Mouse (Mus musculus) heart, embryonic 12.5 days (tissue): ENCODE results near the gene Hoxd3. TPM values are rescaled to one million over a fixed set of nuclear protein-coding genes. Genes with fewer than 3 reads are reported as not detected.

Experiments
- ATAC-seq: fragments of 200-750 bp; cut with Nextera tagmentation; 2 replicates; pipeline ENCODE4 v1.8.0; 2017; ENCODE audit warnings: moderate TSS enrichment, moderate library complexity; ENCODE audit not compliant: insufficient number of reproducible peaks, low FRiP score
- H3K27ac ChIP-seq: fragments of 300-500 bp; sonication (generic); 2 replicates; pipeline ENCODE4 v1.5.1; 2016; ENCODE audit warnings: mild to moderate bottlenecking, moderate library complexity; ENCODE audit not compliant: poor library complexity, severe bottlenecking
- H3K27me3 ChIP-seq: fragments of 300-500 bp; sonication (generic); replicated peaks from 2 replicates; pipeline ENCODE4 v1.6.1; 2016; ENCODE audit warnings: mild to moderate bottlenecking, moderate library complexity
- H3K36me3 ChIP-seq: fragments of 300-500 bp; sonication (generic); 2 replicates; pipeline ENCODE4 v1.6.1; 2016; ENCODE audit warnings: mild to moderate bottlenecking, moderate library complexity
- H3K4me1 ChIP-seq: fragments of 300-500 bp; sonication (generic); replicated peaks from 2 replicates; pipeline ENCODE4 v1.6.1; 2016; ENCODE audit warnings: mild to moderate bottlenecking
- H3K4me2 ChIP-seq: fragments of 300-500 bp; sonication (generic); 2 replicates; pipeline ENCODE4 v1.6.1; 2016; ENCODE audit warnings: mild to moderate bottlenecking, moderate library complexity
- H3K4me3 ChIP-seq: fragments of 300-500 bp; sonication (generic); 2 replicates; pipeline ENCODE4 v1.5.1; 2016; ENCODE audit warnings: mild to moderate bottlenecking
- H3K9ac ChIP-seq: fragments of 300-500 bp; sonication (generic); 2 replicates; pipeline ENCODE4 v1.6.1; 2016; ENCODE audit warnings: mild to moderate bottlenecking, moderate library complexity
- H3K9me3 ChIP-seq: fragments of 300-500 bp; sonication (generic); replicated peaks from 2 replicates; pipeline ENCODE4 v1.6.1; 2016; ENCODE audit warnings: mild to moderate bottlenecking, moderate library complexity
- whole genome bisulfite sequencing: fragments of 180-500 bp; shearing (Covaris S2); methylation state at CpG from one replicate; pipeline ENCODE4 v1.1.7; 2016; 5-methylcytosine and 5-hydroxymethylcytosine counted together
- polyA plus RNA-seq: library from polyadenylated mRNA; unstranded; fragments of >200 nt; fragmentation: Nextera tagmentation; extraction: Ambion mirVana; gene quantifications from 2 replicates; pipeline ENCODE4 v1.2.1, GENCODE M21; 2016

Gene Hoxd3
- polyA plus RNA-seq, 1 experiment from 2014 or later, result 3.1 TPM

DNA sequence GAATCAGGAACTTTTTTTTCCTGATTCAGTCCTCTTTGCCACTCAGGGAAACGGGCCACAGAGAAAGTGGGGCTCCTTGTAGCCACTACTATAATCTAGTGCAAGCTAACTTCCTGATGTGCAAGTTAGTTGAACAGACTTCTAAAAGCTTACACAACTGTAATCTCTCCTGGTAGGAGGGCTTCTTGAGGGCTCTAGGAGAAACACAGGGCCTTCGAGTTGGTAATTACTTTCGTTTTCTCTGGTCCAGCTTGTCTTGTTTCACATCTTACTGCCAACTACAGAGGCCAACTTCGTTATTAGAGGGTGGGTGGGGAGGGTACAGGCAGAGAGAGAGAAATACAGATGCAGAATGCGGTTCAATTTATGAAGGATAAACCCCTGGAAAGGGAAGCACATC lies 39.9 kb upstream of the Hoxd3 start:
- Histone ChIP-seq H3K4me3 (0 out of 2 replicates have a peak overlapping the region, but pooled peaks have one; percentile 12), H3K9ac (no peak overlapping the region), H3K4me1 (peaks cover 19% of the 10 kb centered on the region), H3K36me3 (no peaks in the 10 kb centered on the region), H3K9me3 (no peaks in the 10 kb centered on the region), H3K27me3 (peaks cover 93% of the 10 kb centered on the region), H3K4me2 (peak overlapping the region; percentile 85), H3K27ac (no peak overlapping the region)
- no peak for ATAC-seq
- 4% methylated on average over 5 of the region's 5 CpGs for WGBS

DNA sequence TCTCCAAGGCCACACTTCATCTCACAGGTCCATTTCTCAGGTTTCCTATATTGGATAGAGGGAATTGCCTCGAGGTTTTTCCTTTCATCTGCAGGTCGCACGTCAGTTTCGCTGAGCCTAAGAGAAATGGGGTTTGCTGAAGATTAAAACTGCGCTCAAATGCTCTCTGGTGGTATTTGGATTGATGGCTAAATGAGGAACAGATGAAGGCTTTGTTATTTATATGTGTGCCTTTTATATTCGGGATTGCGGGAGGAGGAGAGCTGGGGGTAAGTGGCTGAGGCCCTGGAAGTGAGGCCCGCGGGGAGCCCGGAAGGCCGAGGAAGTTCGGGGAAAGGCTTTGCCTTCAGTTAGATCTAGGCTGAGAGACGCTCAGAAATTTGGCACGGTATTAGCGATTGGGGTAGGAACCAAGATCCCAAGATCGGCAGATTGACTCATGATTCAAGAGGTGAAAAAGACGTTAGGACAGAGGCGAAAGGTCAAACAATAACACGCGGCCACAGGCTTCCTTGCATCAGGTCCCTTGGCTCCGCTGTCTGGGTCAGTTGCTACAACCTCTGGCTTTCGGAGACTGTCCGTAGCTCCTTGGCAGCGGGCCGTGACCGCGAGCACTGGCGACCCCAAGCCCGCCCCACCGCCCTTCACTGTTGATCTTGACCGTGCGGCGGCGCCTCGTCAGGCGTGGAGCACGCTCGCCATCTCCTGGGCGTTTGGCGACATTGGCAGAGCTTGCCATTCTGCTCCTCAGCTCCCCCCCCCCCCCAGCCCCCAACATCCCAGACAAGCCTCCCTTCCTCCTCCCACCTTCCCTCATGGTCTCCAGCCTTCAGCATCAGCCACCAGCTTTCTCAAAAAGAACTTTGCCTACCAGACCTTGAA lies 39.0 kb upstream of the Hoxd3 start:
- H3K4me2 ChIP-seq, result peak overlapping the region; percentile 85
- no peak overlapping the region; the same call in 1 of the 2 replicates for H3K9ac ChIP-seq
- H3K36me3 ChIP-seq, result no peaks in the 10 kb centered on the region
- H3K27me3 ChIP-seq, result peaks cover 91% of the 10 kb centered on the region
- no peak overlapping the region for H3K27ac ChIP-seq
- H3K9me3 ChIP-seq, result no peaks in the 10 kb centered on the region
- 0 out of 2 replicates have a peak, but pooled peaks have one; percentile 40 for ATAC-seq
- H3K4me1 ChIP-seq, result peaks cover 17% of the 10 kb centered on the region
- H3K4me3 ChIP-seq, result peak overlapping the region; percentile 47
- WGBS, result 2% methylated on average over 40 of the region's 40 CpGs

DNA sequence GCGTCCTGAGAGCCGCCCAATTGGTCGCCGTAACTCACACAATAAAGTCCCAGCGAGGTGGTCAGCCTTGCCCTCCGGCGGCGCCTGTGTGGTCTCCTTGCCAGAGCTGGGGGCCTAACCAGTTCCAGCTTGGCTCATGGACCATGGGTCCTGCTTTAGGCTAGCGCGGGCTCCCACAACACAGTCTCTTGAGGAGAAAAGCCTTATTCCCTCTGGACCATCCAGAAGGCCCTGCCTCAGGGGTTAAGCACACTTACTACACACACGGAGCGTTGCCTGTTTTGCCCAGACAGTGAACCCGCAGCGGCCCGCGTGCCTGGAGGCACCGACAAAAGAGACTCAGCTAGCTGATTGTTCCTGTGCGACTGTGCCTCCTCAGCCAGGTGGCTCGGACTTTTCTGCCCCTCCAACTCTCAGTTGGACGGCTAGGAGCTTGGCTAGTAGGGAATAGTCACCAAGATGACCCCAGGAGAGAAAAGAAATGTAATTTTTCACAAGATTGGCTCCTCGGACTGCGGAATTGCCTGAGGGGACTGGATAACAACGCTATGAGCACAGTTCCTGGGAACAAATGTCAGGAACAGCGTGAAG lies 37.8 kb upstream of the Hoxd3 start:
- no peak overlapping the region for H3K9ac ChIP-seq
- H3K4me3 ChIP-seq, result no peak overlapping the region
- 2% methylated on average over 24 of the region's 24 CpGs for WGBS
- no peaks in the 10 kb centered on the region for H3K36me3 ChIP-seq
- peaks cover 90% of the 10 kb centered on the region for H3K27me3 ChIP-seq
- ATAC-seq, result no peak
- H3K4me2 ChIP-seq, result no peak overlapping the region
- H3K4me1 ChIP-seq, result peaks cover 6% of the 10 kb centered on the region; the same call in 1 of the 2 replicates
- H3K27ac ChIP-seq, result no peak overlapping the region
- no peaks in the 10 kb centered on the region for H3K9me3 ChIP-seq

DNA sequence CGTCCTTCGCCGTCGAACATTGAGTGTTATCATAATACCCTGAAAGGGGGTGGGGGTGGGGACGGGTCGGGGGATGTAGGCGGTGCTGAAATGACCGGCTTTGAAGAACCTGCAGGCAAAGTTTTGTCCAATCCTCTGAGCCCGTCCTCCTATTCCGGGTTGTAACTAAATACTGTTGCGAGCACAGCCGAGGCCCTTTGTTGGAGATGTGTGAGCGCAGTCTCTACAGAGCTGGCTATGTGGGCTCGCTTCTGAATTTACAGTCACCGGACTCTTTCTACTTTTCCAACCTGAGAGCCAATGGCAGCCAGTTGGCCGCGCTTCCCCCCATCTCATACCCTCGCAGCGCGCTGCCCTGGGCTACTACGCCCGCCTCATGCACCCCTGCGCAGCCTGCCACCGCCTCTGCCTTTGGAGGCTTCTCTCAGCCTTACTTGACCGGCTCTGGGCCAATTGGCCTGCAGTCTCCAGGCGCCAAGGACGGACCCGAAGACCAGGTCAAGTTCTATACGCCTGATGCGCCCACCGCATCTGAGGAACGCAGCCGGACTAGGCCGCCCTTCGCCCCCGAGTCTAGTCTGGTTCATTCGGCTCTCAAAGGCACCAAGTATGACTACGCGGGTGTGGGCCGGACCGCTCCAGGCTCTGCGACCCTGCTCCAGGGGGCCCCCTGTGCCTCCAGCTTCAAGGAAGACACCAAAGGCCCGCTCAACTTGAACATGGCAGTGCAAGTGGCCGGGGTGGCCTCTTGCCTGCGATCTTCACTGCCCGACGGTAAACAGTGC lies 36.7 kb upstream of the Hoxd3 start, which contains the start of gene Hoxd12:
Gene Hoxd12 (plus strand): TSS at position 133 of the 785 bp plus-strand sequence.
- WGBS, result 2% methylated on average over 47 of the region's 47 CpGs
- Histone ChIP-seq H3K4me3 (no peak within 1 kb of the TSS), H3K27ac (no peak within 1 kb of the TSS), H3K36me3 (no peaks in the 10 kb centered on the region), H3K27me3 (peaks cover 92% of the 10 kb centered on the region), H3K4me1 (peaks cover 12% of the 10 kb centered on the region; the same call in 1 of the 2 replicates), H3K9me3 (no peaks in the 10 kb centered on the region), H3K4me2 (no peak within 1 kb of the TSS), H3K9ac (no peak within 1 kb of the TSS)
- ATAC-seq, result no peak

DNA sequence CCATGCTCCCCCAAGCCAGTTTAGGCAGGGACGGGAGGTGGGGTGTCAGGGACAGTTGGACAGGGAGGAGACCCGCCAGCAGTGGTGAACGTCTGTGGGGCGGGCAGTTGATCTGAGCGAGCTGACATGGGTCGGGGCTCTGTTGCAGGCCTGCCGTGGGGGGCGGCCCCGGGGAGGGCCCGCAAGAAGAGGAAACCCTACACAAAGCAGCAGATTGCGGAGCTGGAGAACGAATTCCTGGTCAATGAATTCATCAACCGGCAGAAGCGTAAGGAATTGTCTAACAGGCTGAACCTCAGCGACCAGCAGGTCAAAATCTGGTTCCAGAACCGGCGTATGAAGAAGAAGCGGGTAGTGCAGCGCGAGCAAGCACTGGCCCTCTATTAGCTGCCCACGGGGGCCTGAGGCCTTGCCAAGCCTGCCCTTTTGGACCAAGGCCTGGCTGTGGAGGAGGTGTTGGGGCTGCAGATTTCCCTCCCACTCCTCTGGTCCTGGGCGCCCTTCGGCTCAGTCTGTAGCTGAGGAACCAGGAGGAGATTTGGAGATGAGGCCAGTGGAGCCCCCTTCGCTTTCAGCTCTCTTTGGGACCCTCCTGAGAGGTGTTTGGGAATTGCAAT lies 36.0 kb upstream of the Hoxd3 start:
- no peak for ATAC-seq

DNA sequence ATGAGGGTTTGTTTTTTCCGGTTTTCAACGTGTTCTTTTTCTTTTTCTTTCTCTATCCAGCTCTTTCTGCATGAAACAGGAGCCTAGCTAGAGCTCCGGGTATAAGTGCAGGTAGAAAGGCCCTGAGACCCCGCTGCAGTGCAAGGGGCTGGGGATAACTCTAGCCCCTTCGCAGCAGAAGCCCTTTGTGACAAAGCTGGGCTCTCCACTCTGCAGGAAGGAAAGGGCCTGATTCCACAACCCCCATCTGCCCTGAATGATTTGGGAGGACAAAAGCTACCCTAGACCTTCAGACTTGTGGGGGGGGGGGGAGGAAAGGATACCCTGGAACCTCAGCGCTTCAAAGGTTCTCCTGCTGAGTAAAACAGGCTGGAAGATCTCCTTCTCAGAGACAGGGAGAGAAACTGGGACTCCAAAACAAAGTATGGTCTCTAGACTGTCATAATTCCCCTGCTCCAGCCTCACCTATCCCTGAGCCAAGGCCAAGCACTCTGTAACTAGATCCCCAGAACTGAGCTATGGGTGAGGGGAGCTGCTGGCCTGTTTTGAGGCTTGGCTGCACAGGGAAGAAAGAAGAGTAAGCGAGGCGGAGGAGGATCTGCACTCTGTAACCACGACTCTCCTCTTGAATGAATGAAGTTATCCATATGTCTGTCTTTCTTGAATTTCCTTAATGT lies 35.2 kb upstream of the Hoxd3 start:
- Histone ChIP-seq H3K27me3 (peaks cover 97% of the 10 kb centered on the region), H3K4me3 (no peak overlapping the region), H3K4me2 (no peak overlapping the region), H3K4me1 (peaks cover 13% of the 10 kb centered on the region), H3K27ac (no peak overlapping the region), H3K36me3 (no peaks in the 10 kb centered on the region), H3K9me3 (no peaks in the 10 kb centered on the region), H3K9ac (no peak overlapping the region)
- no peak for ATAC-seq
- 6% methylated on average over 9 of the region's 9 CpGs for WGBS

More for the DNA sequence above, 36.0 kb upstream of the Hoxd3 start:
- no peak overlapping the region for H3K27ac ChIP-seq
- 4% methylated on average over 24 of the region's 24 CpGs for WGBS
- no peaks in the 10 kb centered on the region for H3K36me3 ChIP-seq
- peaks cover 94% of the 10 kb centered on the region for H3K27me3 ChIP-seq
- H3K4me2 ChIP-seq, result no peak overlapping the region
- no peak overlapping the region for H3K4me3 ChIP-seq
- H3K9me3 ChIP-seq, result no peaks in the 10 kb centered on the region
- peaks cover 12% of the 10 kb centered on the region; the same call in 1 of the 2 replicates for H3K4me1 ChIP-seq
- H3K9ac ChIP-seq, result no peak overlapping the region

DNA sequence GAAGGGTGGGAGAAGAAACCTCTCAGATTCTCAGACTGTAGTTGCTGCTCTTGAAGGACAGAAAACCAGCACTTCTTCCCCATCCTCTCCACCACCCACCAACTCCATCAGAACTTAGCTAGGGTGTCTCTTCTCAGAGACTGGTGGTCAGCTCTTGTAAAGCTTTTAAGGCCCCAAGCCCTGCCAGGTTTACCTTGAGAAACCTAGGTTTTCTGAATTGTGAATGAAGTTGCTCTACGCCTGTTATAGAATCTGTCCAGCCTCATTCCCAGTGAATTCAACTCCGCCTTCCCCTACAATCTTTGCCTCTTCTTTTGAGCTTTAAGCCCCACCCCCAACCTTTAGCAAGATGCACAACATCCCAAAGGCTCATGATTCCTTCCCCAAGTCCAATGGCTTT lies 34.6 kb upstream of the Hoxd3 start:
- no peak overlapping the region for H3K9ac ChIP-seq
- ATAC-seq, result no peak
- peaks cover 19% of the 10 kb centered on the region for H3K4me1 ChIP-seq
- no peak overlapping the region for H3K4me2 ChIP-seq
- H3K27ac ChIP-seq, result no peak overlapping the region
- no peaks in the 10 kb centered on the region for H3K9me3 ChIP-seq
- H3K4me3 ChIP-seq, result no peak overlapping the region
- H3K36me3 ChIP-seq, result no peaks in the 10 kb centered on the region
- peaks cover 97% of the 10 kb centered on the region for H3K27me3 ChIP-seq
- 17% methylated on average over 2 of the region's 2 CpGs for WGBS

DNA sequence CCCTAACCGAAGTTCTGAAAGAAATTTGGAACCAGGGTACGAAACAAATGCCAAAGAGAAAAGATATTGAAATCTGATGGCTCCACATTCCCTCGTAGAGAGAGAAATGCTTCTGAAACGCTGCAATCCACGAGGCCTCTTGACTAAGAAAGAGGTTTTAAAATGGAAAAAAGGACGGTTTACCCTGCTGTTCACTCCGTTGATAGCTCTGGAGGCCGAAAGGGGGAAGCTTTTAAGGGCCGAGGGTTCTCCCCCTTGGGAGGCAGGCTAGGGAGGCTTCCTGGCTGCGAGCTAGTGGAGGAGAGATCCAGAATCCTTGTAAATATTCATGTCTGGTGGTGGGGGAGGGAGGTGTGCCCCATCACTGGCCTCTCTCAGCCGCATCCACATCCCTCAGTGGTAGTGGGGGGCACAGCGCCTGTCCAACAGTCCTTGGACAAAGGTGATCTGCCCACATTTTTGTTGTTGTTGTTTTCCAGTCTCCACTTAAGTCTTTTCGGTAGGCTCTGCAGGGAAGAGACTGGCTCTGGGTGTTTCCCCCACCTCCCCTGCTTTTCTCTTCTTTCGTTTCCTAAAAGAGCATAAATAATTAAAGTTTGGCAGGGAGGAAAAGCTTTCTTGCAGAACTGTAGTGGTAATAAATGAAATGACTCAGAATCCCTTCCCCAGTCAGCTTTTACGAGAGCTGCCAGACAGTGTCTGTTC lies 32.7 kb upstream of the Hoxd3 start, which contains the start of gene Hoxd11:
Gene Hoxd11 (plus strand): TSS at position 667 of the 705 bp plus-strand sequence.
- Histone ChIP-seq H3K27me3 (peaks cover 97% of the 10 kb centered on the region), H3K4me1 (peaks cover 22% of the 10 kb centered on the region), H3K9me3 (no peaks in the 10 kb centered on the region), H3K36me3 (no peaks in the 10 kb centered on the region), H3K4me2 (peak within 1 kb of the TSS; percentile 26; the same call in 1 of the 2 replicates), H3K9ac (no peak within 1 kb of the TSS), H3K4me3 (peak within 1 kb of the TSS; percentile 9; the same call in 1 of the 2 replicates), H3K27ac (no peak within 1 kb of the TSS)
- ATAC-seq, result no peak
- under 1% methylated on average over 15 of the region's 15 CpGs for WGBS

DNA sequence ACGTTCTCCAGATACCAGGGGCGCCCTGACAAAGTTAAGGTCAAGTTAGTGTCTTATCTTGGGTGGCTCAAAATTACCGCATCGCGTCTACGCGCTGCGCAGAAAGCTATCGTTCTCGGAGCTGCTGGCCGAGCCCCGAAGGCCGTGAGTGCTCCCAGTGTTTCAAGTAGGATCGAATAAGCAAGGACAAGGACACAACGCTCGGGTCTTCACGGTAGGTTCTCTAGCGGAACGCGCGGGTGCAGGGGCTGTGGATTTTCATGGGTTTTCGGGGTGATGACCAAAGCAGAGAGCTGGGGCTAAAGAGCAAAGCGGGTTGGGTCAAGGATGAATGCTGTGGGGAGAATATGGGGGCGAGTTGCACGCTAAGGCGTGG lies 32.1 kb upstream of the Hoxd3 start:
- Histone ChIP-seq H3K9ac (no peak overlapping the region), H3K4me1 (peaks cover 22% of the 10 kb centered on the region), H3K9me3 (no peaks in the 10 kb centered on the region), H3K4me2 (peak overlapping the region; percentile 26; the same call in 1 of the 2 replicates), H3K4me3 (peak overlapping the region; percentile 9; the same call in 1 of the 2 replicates), H3K27me3 (peaks cover 97% of the 10 kb centered on the region), H3K36me3 (no peaks in the 10 kb centered on the region), H3K27ac (no peak overlapping the region)
- WGBS, result 1% methylated on average over 26 of the region's 26 CpGs
- no peak for ATAC-seq
